Mouse (Mus musculus) hindbrain, embryonic 16.5 days (tissue): Measurements from ENCODE around the gene Hcfc2. TPM values are rescaled to one million over a fixed set of nuclear protein-coding genes. Genes with fewer than 3 reads are reported as not detected.

Source experiments
- ATAC-seq: fragments of 200-750 bp; cut with Nextera tagmentation; 2 replicates; pipeline ENCODE4 v1.8.0; 2017; ENCODE audit warnings: moderate TSS enrichment, moderate library complexity
- H3K27ac ChIP-seq: fragments of 300-500 bp; sonication (generic); 2 replicates; pipeline ENCODE4 v1.5.1; 2014; ENCODE audit warnings: low read depth, mild to moderate bottlenecking, control low read depth, low read length, moderate library complexity
- H3K27me3 ChIP-seq: fragments of 300-500 bp; sonication (generic); replicated peaks from 2 replicates; pipeline ENCODE4 v1.6.1; 2014; ENCODE audit warnings: low read length; ENCODE audit not compliant: control insufficient read depth, insufficient read depth
- H3K36me3 ChIP-seq: fragments of 300-500 bp; sonication (generic); 2 replicates; pipeline ENCODE4 v1.6.1; 2014; ENCODE audit warnings: mild to moderate bottlenecking, low read length, moderate library complexity, mixed read lengths; ENCODE audit not compliant: control insufficient read depth, insufficient read depth
- H3K4me1 ChIP-seq: fragments of 300-500 bp; sonication (generic); 2 replicates; pipeline ENCODE4 v1.6.1; 2014; ENCODE audit warnings: low read depth, low read length; ENCODE audit not compliant: control insufficient read depth, insufficient read depth
- H3K4me2 ChIP-seq: fragments of 300-500 bp; sonication (generic); 2 replicates; pipeline ENCODE4 v1.6.1; 2014; ENCODE audit warnings: mild to moderate bottlenecking, low read length, control low read depth, moderate library complexity
- H3K4me3 ChIP-seq: fragments of 300-500 bp; sonication (generic); 2 replicates; pipeline ENCODE4 v1.5.1; 2014; ENCODE audit warnings: mild to moderate bottlenecking, low read length, control low read depth, moderate library complexity
- H3K9ac ChIP-seq: fragments of 300-500 bp; sonication (generic); 2 replicates; pipeline ENCODE4 v1.6.1; 2014; ENCODE audit warnings: low read depth, mild to moderate bottlenecking, control low read depth, low read length, moderate library complexity
- H3K9me3 ChIP-seq: fragments of 300-500 bp; sonication (generic); 2 replicates; pipeline ENCODE4 v1.6.1; 2014; ENCODE audit warnings: mild to moderate bottlenecking, low read length, moderate library complexity; ENCODE audit not compliant: control insufficient read depth
- WGBS: fragments of 180-500 bp; shearing (Covaris S2); extraction: QIAGEN DNeasy Blood & Tissue Kit; methylation state at CpG from one replicate; pipeline ENCODE4 v1.1.7; 2014; 5-methylcytosine and 5-hydroxymethylcytosine counted together
- polyA plus RNA-seq: library from polyadenylated mRNA; unstranded; fragments of >200 nt; fragmentation: Nextera tagmentation; extraction: Ambion mirVana; gene quantifications from 2 replicates; pipeline ENCODE4 v1.2.1, GENCODE M21; 2015

Hcfc2 gene
- 37.7 and 44.6 TPM in 2 replicates for polyA plus RNA-seq

GRCm38 (mm10) chr10:82695956-82696355 lies at the start of gene Hcfc2:
TSS of gene Hcfc2 (plus strand) at chr10:82696160.
- Histone ChIP-seq H3K9ac (no peak within 1 kb of the TSS), H3K27me3 (no peaks in the 10 kb centered on the region; the same call in 1 of the 2 replicates), H3K9me3 (no peaks in the 10 kb centered on the region), H3K4me2 (no peak within 1 kb of the TSS), H3K4me3 (no peak within 1 kb of the TSS), H3K4me1 (peaks cover 14% of the 10 kb centered on the region), H3K27ac (no peak within 1 kb of the TSS), H3K36me3 (no peaks in the 10 kb centered on the region)
- WGBS, result 85% methylated on average over 5 of the region's 5 CpGs
- no peak for ATAC-seq

DNA sequence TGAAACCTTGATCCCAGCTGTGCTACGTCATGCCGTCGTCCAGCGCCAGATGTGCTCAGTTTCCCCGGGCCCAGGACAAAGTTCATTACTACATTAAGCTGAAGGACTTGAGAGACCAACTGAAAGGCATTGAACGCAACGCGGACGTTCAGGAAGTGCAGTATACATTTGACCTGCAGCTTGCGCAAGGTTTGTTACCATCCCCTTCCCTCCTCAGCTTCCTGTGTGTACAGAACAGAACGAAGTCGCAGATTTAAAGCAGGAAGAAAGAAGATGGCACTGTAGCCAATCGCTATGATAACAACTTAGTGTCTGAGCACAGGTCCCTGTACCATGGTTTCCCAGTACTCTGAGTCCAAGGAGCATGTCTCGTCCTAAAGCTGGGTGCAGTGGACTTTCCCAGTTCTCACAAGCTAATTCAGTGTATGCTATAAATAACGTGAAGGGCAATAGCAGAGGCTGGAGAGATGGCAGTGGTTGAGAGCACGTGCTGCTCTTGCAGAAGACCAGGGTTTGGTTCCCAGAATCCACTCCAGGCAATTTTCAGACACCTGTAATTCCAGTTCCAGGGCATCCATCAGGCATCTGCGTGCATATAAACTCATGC lies 48.7 kb upstream of the Hcfc2 start:
- Histone ChIP-seq H3K4me2 (no peak overlapping the region), H3K36me3 (peaks cover 26% of the 10 kb centered on the region)
- 94% methylated on average over 17 of the region's 17 CpGs for WGBS

DNA sequence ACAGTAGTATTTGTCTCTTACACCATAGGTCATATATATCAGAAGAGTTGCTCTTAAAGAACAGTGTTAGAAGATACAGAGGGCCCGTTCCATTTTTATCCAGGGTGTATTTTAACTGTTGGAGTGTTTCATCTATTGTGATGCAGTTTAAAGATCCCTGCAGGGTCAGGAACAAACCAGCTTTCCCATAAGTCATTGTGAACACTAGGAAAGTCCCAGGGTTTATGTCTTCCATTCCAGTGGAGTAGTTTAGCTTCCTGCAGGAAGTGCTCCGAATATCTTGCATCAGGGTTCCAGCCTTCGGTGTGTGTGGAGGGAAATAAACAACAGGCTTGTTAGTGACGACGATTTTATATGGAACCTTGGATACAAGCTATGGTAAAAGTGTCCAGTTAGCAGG lies 44.7 kb upstream of the Hcfc2 start:
- H3K27ac ChIP-seq, result no peak overlapping the region
- no peaks in the 10 kb centered on the region for H3K9me3 ChIP-seq
- no peaks in the 10 kb centered on the region for H3K4me1 ChIP-seq
- no peak overlapping the region for H3K4me2 ChIP-seq
- no peak for ATAC-seq
- H3K4me3 ChIP-seq, result no peak overlapping the region
- 86% methylated on average over 5 of the region's 5 CpGs for WGBS
- H3K9ac ChIP-seq, result no peak overlapping the region
- no peaks in the 10 kb centered on the region for H3K27me3 ChIP-seq
- peaks cover 11% of the 10 kb centered on the region for H3K36me3 ChIP-seq

More for the DNA sequence above, 48.7 kb upstream of the Hcfc2 start:
- no peaks in the 10 kb centered on the region for H3K4me1 ChIP-seq
- H3K9ac ChIP-seq, result no peak overlapping the region
- no peak for ATAC-seq
- H3K27ac ChIP-seq, result no peak overlapping the region
- H3K9me3 ChIP-seq, result no peaks in the 10 kb centered on the region
- no peaks in the 10 kb centered on the region for H3K27me3 ChIP-seq
- no peak overlapping the region for H3K4me3 ChIP-seq

DNA sequence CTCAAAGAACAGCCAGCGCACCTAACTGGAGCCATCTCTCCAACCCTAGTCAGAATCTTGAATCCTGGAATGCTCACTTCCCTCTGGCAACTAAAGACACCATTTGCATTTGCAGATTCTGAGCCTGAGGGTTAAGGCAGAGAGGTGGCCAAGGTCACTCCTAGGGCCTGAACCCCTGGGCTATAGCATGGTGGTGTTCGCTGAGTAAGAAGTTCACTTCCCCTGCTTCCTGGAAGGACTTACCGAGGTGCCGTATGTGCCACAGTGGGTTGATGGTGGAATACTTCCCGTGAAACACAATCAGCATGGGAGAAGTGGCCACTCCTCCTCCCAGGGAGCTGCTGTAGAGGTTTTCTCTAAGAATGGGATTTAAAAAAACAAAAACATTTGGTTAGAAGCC lies 43.3 kb upstream of the Hcfc2 start:
- ATAC-seq, result no peak
- Histone ChIP-seq H3K27me3 (no peaks in the 10 kb centered on the region), H3K36me3 (peaks cover 8% of the 10 kb centered on the region), H3K4me3 (no peak overlapping the region), H3K9me3 (no peaks in the 10 kb centered on the region), H3K4me2 (no peak overlapping the region), H3K9ac (no peak overlapping the region), H3K27ac (no peak overlapping the region), H3K4me1 (no peaks in the 10 kb centered on the region)
- 73% methylated on average over 5 of the region's 5 CpGs for WGBS

GRCm38 (mm10) chr10:82654581-82654980 lies 41.4 kb upstream of the Hcfc2 start:
- H3K27me3 ChIP-seq, result no peaks in the 10 kb centered on the region
- WGBS, result 79% methylated on average over 3 of the region's 3 CpGs
- H3K27ac ChIP-seq, result no peak overlapping the region
- ATAC-seq, result no peak
- no peaks in the 10 kb centered on the region for H3K9me3 ChIP-seq
- no peak overlapping the region for H3K9ac ChIP-seq
- H3K4me1 ChIP-seq, result no peaks in the 10 kb centered on the region
- H3K4me2 ChIP-seq, result no peak overlapping the region
- H3K4me3 ChIP-seq, result no peak overlapping the region
- peaks cover 6% of the 10 kb centered on the region for H3K36me3 ChIP-seq

DNA sequence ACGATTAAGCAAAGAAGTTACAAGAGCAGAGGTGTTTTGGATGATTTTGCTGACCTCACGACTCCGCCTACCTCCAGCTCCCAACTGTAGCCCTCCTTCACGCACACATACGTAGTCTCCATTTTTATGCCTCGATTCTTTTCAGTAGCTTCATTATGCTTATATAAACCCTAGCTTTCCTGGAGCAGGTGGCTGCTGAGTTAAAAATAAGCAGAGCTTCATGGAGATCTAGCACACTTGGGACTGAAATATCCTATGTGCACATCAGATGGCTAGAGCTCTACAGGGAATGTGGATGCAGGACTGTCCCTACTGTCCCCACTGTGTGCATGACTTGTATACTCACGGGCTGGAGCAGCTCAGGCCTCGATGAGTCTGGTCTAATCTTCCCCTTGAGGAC lies 34.1 kb upstream of the Hcfc2 start:
- Histone ChIP-seq H3K27ac (no peak overlapping the region), H3K4me3 (no peak overlapping the region)
- WGBS, result 81% methylated on average over 8 of the region's 8 CpGs

DNA sequence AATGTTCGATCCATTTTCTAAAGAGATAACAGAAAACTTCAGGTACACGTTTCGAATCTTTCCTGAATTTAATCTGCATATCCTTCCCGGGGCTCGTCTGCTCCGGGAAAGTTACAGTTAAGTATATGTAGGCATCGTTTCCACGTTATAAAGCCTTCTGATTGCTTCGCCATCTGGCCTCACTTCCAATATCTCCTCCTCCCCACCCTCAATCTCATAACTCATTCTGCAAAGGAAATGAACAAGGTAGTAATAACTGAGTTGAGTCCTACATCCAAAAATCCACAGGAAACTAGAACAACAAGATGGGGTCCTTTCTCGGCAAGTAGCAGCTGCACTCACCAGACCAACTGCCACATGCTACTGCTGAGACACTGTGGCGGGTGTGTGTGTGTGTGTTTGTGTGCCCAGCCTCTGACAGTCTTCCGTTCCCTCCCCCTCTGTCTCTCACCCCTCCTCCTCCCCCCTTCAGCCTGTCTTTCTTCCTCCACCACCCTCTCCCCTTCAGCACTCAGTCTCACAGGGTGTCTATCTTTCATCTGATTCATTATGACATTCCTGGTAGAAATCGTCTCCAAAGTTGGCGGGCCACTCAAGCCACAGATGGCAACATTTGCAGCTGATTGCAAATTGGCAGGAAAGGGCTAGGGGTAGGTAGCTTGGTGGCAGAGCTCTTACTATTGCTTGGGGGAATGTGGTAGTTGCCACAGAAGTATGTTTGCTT lies 33.5 kb upstream of the Hcfc2 start:
- Histone ChIP-seq H3K4me3 (no peak overlapping the region), H3K4me2 (no peak overlapping the region), H3K36me3 (no peaks in the 10 kb centered on the region), H3K9ac (no peak overlapping the region), H3K27ac (no peak overlapping the region), H3K9me3 (no peaks in the 10 kb centered on the region), H3K27me3 (no peaks in the 10 kb centered on the region), H3K4me1 (peaks cover 2% of the 10 kb centered on the region; the same call in 1 of the 2 replicates)
- 79% methylated on average over 14 of the region's 14 CpGs for WGBS
- peak; percentile 68 for ATAC-seq

More for the DNA sequence above, 34.1 kb upstream of the Hcfc2 start:
- H3K4me1 ChIP-seq, result peaks cover 2% of the 10 kb centered on the region; the same call in 1 of the 2 replicates
- H3K9ac ChIP-seq, result no peak overlapping the region
- H3K27me3 ChIP-seq, result no peaks in the 10 kb centered on the region
- no peak overlapping the region for H3K4me2 ChIP-seq
- H3K9me3 ChIP-seq, result no peaks in the 10 kb centered on the region
- no peak for ATAC-seq
- H3K36me3 ChIP-seq, result no peaks in the 10 kb centered on the region

DNA sequence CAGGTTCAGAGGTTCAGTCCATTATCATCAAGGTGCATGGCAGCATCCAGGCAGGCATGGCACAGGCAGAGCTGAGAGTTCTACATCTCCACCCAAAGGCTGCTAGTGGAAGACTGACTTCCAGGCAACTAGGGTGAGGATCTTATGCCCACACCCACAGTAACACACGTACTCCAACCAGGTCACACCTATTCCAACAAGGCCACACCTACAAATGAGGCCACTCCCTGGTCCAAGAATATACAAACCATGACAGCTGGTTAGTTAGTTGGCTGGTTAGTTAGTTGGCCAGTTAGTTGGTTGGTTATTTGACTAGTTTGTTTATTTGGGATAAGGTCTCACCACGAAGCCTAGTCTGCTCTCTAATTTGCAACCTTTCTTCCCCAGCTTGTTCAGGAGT lies 32.7 kb upstream of the Hcfc2 start:
- WGBS, result 92% methylated on average over 2 of the region's 2 CpGs
- ATAC-seq, result no peak
- peaks cover 2% of the 10 kb centered on the region; the same call in 1 of the 2 replicates for H3K4me1 ChIP-seq

DNA sequence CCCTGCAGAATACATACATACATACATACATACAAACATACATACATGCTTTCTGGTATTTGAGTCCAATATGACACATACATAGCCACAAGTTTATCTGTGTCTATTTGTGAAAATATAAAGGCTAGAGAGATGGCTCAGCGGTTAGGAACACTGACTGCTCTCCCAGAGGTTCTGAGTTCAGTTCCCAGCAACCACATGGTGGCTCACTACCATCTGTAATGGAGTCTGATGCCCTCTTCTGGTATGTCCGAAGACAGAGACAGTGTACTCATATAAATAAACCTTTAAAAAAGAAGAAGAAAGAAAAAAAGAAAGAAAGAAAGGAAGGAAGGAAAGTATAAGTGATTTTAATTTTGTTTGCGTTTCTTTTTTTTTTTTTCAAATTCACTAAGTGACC lies 30.0 kb upstream of the Hcfc2 start:
- 62% methylated on average over 3 of the region's 3 CpGs for WGBS
- H3K4me2 ChIP-seq, result no peak overlapping the region
- ATAC-seq, result no peak
- H3K27ac ChIP-seq, result no peak overlapping the region
- H3K27me3 ChIP-seq, result no peaks in the 10 kb centered on the region
- no peaks in the 10 kb centered on the region for H3K9me3 ChIP-seq
- H3K4me3 ChIP-seq, result no peak overlapping the region
- H3K9ac ChIP-seq, result no peak overlapping the region
- H3K36me3 ChIP-seq, result no peaks in the 10 kb centered on the region
- H3K4me1 ChIP-seq, result peaks cover 2% of the 10 kb centered on the region; the same call in 1 of the 2 replicates

More for the DNA sequence above, 32.7 kb upstream of the Hcfc2 start:
- H3K36me3 ChIP-seq, result no peaks in the 10 kb centered on the region
- H3K4me2 ChIP-seq, result no peak overlapping the region
- H3K9me3 ChIP-seq, result no peaks in the 10 kb centered on the region
- H3K27me3 ChIP-seq, result no peaks in the 10 kb centered on the region
- no peak overlapping the region for H3K4me3 ChIP-seq
- H3K27ac ChIP-seq, result no peak overlapping the region
- H3K9ac ChIP-seq, result no peak overlapping the region
